Mouse (Mus musculus) gastrocnemius, postnatal 36 days (tissue): Measurements from ENCODE around the gene Gcn1l1. TPM values are rescaled to one million over a fixed set of nuclear protein-coding genes. Genes with fewer than 3 reads are reported as not detected.

Experiments used
- microRNA-seq, 2 experiments: library from miRNA; unstranded; fragments of <30 nt; microRNA quantifications; one replicate each; pipeline ENCODE4 v1.2.0; 2021
- total RNA-seq, 2 experiments: library from RNA; stranded (reverse); gene quantifications; 2 replicates each; pipeline ENCODE4 v1.2.3; 2021

Gene Gcn1l1
- total RNA-seq, 2 experiments from 2014 or later, result 25.5 to 28.8 TPM

Small RNA genes within 50 kb of the gene (microRNA-seq; reads per million reads assigned to microRNA genes)
- gene Mir7029, result 0 reads per million in 2 experiments
- 0 reads per million in 2 experiments for gene Mir7030

Other genes with a start within 250 kb of the Gcn1l1 start
- gene Srsf9, start 238.1 kb upstream of the Gcn1l1 start, total RNA-seq, result 10 to 100 TPM; 10.7 to 11.0 TPM
- gene Gatc, start 224.1 kb upstream of the Gcn1l1 start, total RNA-seq, result 10 to 100 TPM; 22.0 to 22.2 TPM
- 10 to 100 TPM; 16.5 to 19.4 TPM for gene Triap1, start 224.0 kb upstream of the Gcn1l1 start, total RNA-seq
- gene Cox6a1, start 216.3 kb upstream of the Gcn1l1 start, total RNA-seq, result 10 to 100 TPM; 49.7 to 56.1 TPM
- under 1 TPM; 0.36 to 0.49 TPM for gene Msi1, start 135.7 kb upstream of the Gcn1l1 start, total RNA-seq
- not detected for gene Pla2g1b, start 99.0 kb upstream of the Gcn1l1 start, total RNA-seq
- 10 to 100 TPM; 11.2 to 12.2 TPM for gene Sirt4, start 80.5 kb upstream of the Gcn1l1 start, total RNA-seq
- 10 to 100 TPM; 78.1 to 80.7 TPM for gene Pxn, start 58.6 kb upstream of the Gcn1l1 start, total RNA-seq
- 100 to 1,000 TPM; 533 to 598 TPM for gene Rplp0, start 5.8 kb upstream of the Gcn1l1 start, total RNA-seq
- 10 to 100 TPM; 31.8 to 32.8 TPM for gene Rab35, start 66.7 kb downstream of the Gcn1l1 start, total RNA-seq
- gene Bicdl1, start 166.4 kb downstream of the Gcn1l1 start, total RNA-seq, result 1 to 10 TPM; 2.6 to 3.6 TPM